Comparison of ENCODE assay signal across 8 mouse cellular contexts in genomic region chr14:54227911-54228451, GRCm38 (mm10). TPM values are rescaled to one million over a fixed set of nuclear protein-coding genes. Genes with fewer than 3 reads are reported as not detected.
A peak's percentile ranks its signal among the peaks of the same experiment; 100 is the strongest.
DNase-seq lines count a peak whose midpoint lies in the region; ATAC-seq and TF ChIP-seq lines count a peak whose summit lies in the region.

No protein-coding gene starts in this region.

- peak overlapping the region; percentile 56 for H3K27ac ChIP-seq in heart, embryonic 15.5 days
- H3K27ac ChIP-seq in liver, embryonic 14.5 days: peak overlapping the region; percentile 27; the same call in 1 of the 2 replicates
- H3K27ac ChIP-seq in neural tube, embryonic 11.5 days (ENCODE audit: low read depth, low read length): no peak overlapping the region

- H3K4me1 ChIP-seq in heart, embryonic 15.5 days (replicated peaks): peaks cover 50% of the 10 kb centered on the region
- peaks cover 10 to 33% of the 10 kb centered on the region in 2 experiments for H3K4me1 ChIP-seq in liver, embryonic 14.5 days (replicated peaks; ENCODE audit: control insufficient read depth in 2 of 2, insufficient read depth in 2 of 2, low read length in 1 of 2)
- H3K4me1 ChIP-seq in neural tube, embryonic 11.5 days (ENCODE audit: control insufficient read depth, insufficient read depth, low read length): peaks cover 4% of the 10 kb centered on the region; the same call in 1 of the 2 replicates

- H3K4me2 ChIP-seq in heart, embryonic 15.5 days: peak overlapping the region; percentile 62
- H3K4me2 ChIP-seq in liver, embryonic 14.5 days (ENCODE audit: low read depth): peak overlapping the region; percentile 82
- H3K4me2 ChIP-seq in neural tube, embryonic 11.5 days (ENCODE audit: low read depth): peak overlapping the region; percentile 56

- peak; percentile 88 for TF ChIP-seq CTCF in liver, embryonic 14.5 days (IDR thresholded peaks at IDR 0.05; ENCODE audit: low read depth)

- peak; percentile 75 for ATAC-seq in erythroid progenitor cell, adult 5-6 weeks (replicated peaks; ENCODE audit: low FRiP score, poor library complexity, severe bottlenecking)
- peak; percentile 66 for ATAC-seq in heart, embryonic 15.5 days (replicated peaks; ENCODE audit: insufficient number of reproducible peaks, insufficient read depth, low FRiP score, low read depth)
- peak; percentile 50 for ATAC-seq in liver, embryonic 14.5 days (ENCODE audit: insufficient read depth)
- peak; percentile 60 for ATAC-seq in neural tube, embryonic 11.5 days (ENCODE audit: insufficient read depth, low FRiP score, low TSS enrichment)

- DNase-seq in CD4-positive, CD25-positive, alpha-beta regulatory T cell, adult 2 months (ENCODE audit: low read depth, low spot score): peak; percentile 93
- peak; percentile 60 for DNase-seq in c-Kit-negative CD71-positive TER-119-positive erythroid progenitor cells, embryonic 14.5 days (ENCODE audit: low read depth, low spot score)
- peak; percentile 80 for DNase-seq in kidney, postnatal 10 days
- peak in 1 of 3 experiments; percentile 58 for DNase-seq in liver, embryonic 14.5 days (ENCODE audit: low read depth in 3 of 3, low spot score in 3 of 3)
- peak; percentile 73 for DNase-seq in neural tube, embryonic 11.5 days (ENCODE audit: low spot score)
- DNase-seq in telencephalon, adult 2 months (ENCODE audit: low read depth, low spot score): peak; percentile 36

- no peaks in the 10 kb centered on the region for H3K36me3 ChIP-seq in heart, embryonic 15.5 days
- H3K36me3 ChIP-seq in liver, embryonic 14.5 days (replicated peaks; ENCODE audit: control insufficient read depth, insufficient read depth, low read depth): no peaks in the 10 kb centered on the region
- H3K36me3 ChIP-seq in neural tube, embryonic 11.5 days (ENCODE audit: control insufficient read depth, insufficient read depth, low read length): no peaks in the 10 kb centered on the region

- no peaks in the 10 kb centered on the region for H3K27me3 ChIP-seq in heart, embryonic 15.5 days
- H3K27me3 ChIP-seq in liver, embryonic 14.5 days (ENCODE audit: control insufficient read depth, insufficient read depth, low read length): no peaks in the 10 kb centered on the region
- no peaks in the 10 kb centered on the region for H3K27me3 ChIP-seq in neural tube, embryonic 11.5 days (ENCODE audit: control insufficient read depth, insufficient read depth, low read length)

- H3K9me3 ChIP-seq in heart, embryonic 15.5 days (replicated peaks): no peaks in the 10 kb centered on the region
- H3K9me3 ChIP-seq in liver, embryonic 14.5 days (ENCODE audit: control insufficient read depth, low read length): no peaks in the 10 kb centered on the region
- H3K9me3 ChIP-seq in neural tube, embryonic 11.5 days (ENCODE audit: control insufficient read depth, low read length): no peaks in the 10 kb centered on the region

- TF ChIP-seq EP300 in liver, embryonic 14.5 days (IDR thresholded peaks at IDR 0.05; ENCODE audit: low read depth): no peak; the same call in 1 of the 2 replicates

- under 1% methylated on average over 10 of the region's 10 CpGs for WGBS in heart, embryonic 15.5 days
- under 1% methylated on average over 10 of the region's 10 CpGs for WGBS in liver, embryonic 14.5 days (ENCODE audit: insufficient replicate concordance)
- WGBS in neural tube, embryonic 11.5 days: 1% methylated on average over 10 of the region's 10 CpGs

- peak overlapping the region; percentile 39; the same call in 1 of the 2 replicates for H3K9ac ChIP-seq in heart, embryonic 15.5 days
- H3K9ac ChIP-seq in liver, embryonic 14.5 days (replicated peaks): peak overlapping the region; percentile 63
- H3K9ac ChIP-seq in neural tube, embryonic 11.5 days (ENCODE audit: low read length): peak overlapping the region; percentile 49

- H3K4me3 ChIP-seq in heart, embryonic 15.5 days: peak overlapping the region; percentile 41
- peak overlapping the region; percentile 44 to 58 for H3K4me3 ChIP-seq in liver, embryonic 14.5 days (ENCODE audit: insufficient read depth in 1 of 2, low read depth in 2 of 2, low read length in 2 of 2)
- peak overlapping the region; percentile 17 for H3K4me3 ChIP-seq in neural tube, embryonic 11.5 days (ENCODE audit: low read depth, low read length)

RNA-seq across cellular contexts. Expression of gene Dad1, which starts 25.9 kb away (rescaled TPM):
- total RNA-seq in erythroid progenitor cell, adult 5-6 weeks (2015; ENCODE audit: low replicate concordance): 91.2 and 103 TPM in 2 replicates
- 33.0 and 61.6 TPM in 2 replicates for total RNA-seq in erythroid progenitor cell, adult 5-6 weeks (2017; ENCODE audit: low replicate concordance)
- 355 and 362 TPM in 2 replicates for polyA plus RNA-seq in heart, embryonic 15.5 days (2015; fragmentation: Nextera tagmentation; extraction: Ambion mirVana)
- 133 and 145 TPM in 2 replicates for polyA plus RNA-seq in liver, embryonic 14.5 days (2012; rRNA removed)
- 221 and 224 TPM in 2 replicates for polyA plus RNA-seq in liver, embryonic 14.5 days (2014; fragmentation: Nextera tagmentation; extraction: Ambion mirVana)
- polyA plus RNA-seq in neural tube, embryonic 11.5 days (2014; fragmentation: Nextera tagmentation; extraction: Ambion mirVana): 274 and 286 TPM in 2 replicates

RNA-seq across cellular contexts. Expression of gene Abhd4, which starts 26.0 kb away (rescaled TPM):
- total RNA-seq in erythroid progenitor cell, adult 5-6 weeks (2015; ENCODE audit: low replicate concordance): 33.1 and 36.4 TPM in 2 replicates
- 11.3 and 24.4 TPM in 2 replicates for total RNA-seq in erythroid progenitor cell, adult 5-6 weeks (2017; ENCODE audit: low replicate concordance)
- 96.0 and 106 TPM in 2 replicates for polyA plus RNA-seq in heart, embryonic 15.5 days (2015; fragmentation: Nextera tagmentation; extraction: Ambion mirVana)
- 5.9 and 6.1 TPM in 2 replicates for polyA plus RNA-seq in liver, embryonic 14.5 days (2012; rRNA removed)
- polyA plus RNA-seq in liver, embryonic 14.5 days (2014; fragmentation: Nextera tagmentation; extraction: Ambion mirVana): 14.9 and 18.3 TPM in 2 replicates
- 45.7 and 46.6 TPM in 2 replicates for polyA plus RNA-seq in neural tube, embryonic 11.5 days (2014; fragmentation: Nextera tagmentation; extraction: Ambion mirVana)

RNA-seq across cellular contexts. Expression of gene Olfr49, which starts 56.8 kb away (rescaled TPM):
- not detected in 2 replicates for total RNA-seq in erythroid progenitor cell, adult 5-6 weeks (2015; ENCODE audit: low replicate concordance)
- not detected in 2 replicates for total RNA-seq in erythroid progenitor cell, adult 5-6 weeks (2017; ENCODE audit: low replicate concordance)
- polyA plus RNA-seq in heart, embryonic 15.5 days (2015; fragmentation: Nextera tagmentation; extraction: Ambion mirVana): 0.03 TPM in 1 of 2 replicates, not detected in the other
- polyA plus RNA-seq in liver, embryonic 14.5 days (2012; rRNA removed): not detected in 2 replicates
- not detected in 2 replicates for polyA plus RNA-seq in liver, embryonic 14.5 days (2014; fragmentation: Nextera tagmentation; extraction: Ambion mirVana)
- not detected in 2 replicates for polyA plus RNA-seq in neural tube, embryonic 11.5 days (2014; fragmentation: Nextera tagmentation; extraction: Ambion mirVana)
